Mouse (Mus musculus) CD4-positive, CD25-positive, alpha-beta regulatory T cell, adult 2 months (primary cell): ENCODE results near the gene Rbbp7.
A peak's percentile ranks its signal among the peaks of the same experiment; 100 is the strongest.

Experiments
- DNase-seq: peaks from one replicate; pipeline ENCODE4 v3.0.0-alpha.2; 2012; ENCODE audit warnings: low read depth, low spot score

Gene Rbbp7

DNA sequence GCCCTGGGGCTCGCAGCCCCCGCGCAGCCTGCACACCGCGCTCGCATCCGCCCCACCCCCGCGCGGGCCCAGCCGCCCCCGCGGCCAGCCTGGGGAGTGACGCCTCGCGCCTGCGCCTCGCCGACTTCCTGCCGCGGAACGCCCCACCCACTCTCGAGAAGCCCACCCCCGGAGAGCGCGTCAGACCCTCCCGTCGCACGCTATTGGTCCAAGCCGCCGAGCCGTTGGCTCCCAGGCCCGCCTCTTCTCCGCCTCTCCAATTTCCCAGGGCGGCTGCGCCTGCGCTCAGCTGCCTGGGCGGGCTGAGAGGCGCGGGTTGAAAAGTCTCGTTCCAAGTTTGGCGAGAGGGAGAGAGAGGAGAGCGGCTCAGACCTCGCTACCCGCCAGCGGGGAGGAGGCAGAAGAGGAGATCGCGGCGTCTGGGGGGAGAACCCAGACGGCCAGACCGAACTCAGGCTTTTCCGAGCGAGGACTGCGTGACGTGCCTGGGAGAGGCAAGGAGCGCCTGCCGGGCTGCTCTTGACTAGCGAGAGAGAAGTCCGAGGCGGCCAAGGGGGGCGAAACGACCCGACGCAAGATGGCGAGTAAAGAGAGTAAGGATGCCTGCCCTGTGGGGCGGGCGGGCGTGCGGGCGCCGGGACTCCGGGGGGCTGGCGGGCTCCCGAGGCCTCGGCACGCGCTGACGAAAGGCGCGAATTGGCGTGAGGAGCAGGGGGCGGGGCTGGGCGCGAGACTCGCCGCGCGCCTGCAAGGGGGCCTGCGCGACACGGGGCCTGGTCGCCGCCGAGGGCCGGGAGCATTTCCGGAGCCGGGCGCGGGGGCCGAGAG, at the start of gene Rbbp7:
Gene Rbbp7, plus strand, starts transcription at position 288 of the 828 bp plus-strand sequence.
- peak; percentile 96 for DNase-seq

GRCm38 (mm10) chrX:162717837-162718236, 42.4 kb upstream of the Rbbp7 start:
- peak; percentile 79 for DNase-seq

DNA sequence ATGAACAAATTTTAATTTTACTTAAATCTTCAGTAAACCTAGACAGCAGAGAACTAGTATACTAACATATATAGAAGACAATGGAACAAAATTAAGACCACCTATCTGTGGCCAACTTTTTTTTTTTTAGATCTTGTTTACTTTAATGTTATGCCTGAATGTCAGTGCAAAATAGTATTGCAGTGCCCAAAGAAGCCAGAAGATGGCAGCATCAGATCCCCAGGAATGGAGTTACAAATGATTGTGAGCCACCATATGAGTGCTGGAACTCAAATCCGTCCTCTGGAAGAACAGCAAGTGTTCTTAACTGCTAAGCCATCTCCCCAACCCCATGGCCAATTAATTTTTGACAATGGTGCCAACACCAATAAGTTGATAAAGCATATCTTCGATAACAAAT, 40.6 kb upstream of the Rbbp7 start:
- DNase-seq, result peak; percentile 76

GRCm38 (mm10) chrX:162727367-162727777, 32.8 kb upstream of the Rbbp7 start:
- no peak for DNase-seq

DNA sequence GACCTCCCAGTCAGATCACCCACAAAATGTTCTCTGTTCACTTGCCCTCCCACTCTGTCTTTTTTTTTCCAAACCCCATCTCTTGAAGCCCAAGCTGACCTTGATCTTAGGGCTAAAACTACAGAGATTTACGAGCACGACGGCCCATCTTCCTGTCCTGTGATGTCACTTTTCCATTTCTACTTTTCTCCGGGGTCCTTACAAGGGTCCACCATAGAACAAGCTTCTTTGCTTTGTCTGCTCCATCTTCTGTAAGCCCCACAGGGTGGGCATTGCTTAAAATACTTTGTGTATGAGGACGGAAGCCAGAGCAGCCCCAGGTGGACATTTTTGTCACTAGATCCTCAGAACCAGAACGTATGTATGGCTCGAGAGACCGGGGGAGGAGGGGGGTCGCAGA, 32.4 kb upstream of the Rbbp7 start:
- DNase-seq, result no peak

DNA sequence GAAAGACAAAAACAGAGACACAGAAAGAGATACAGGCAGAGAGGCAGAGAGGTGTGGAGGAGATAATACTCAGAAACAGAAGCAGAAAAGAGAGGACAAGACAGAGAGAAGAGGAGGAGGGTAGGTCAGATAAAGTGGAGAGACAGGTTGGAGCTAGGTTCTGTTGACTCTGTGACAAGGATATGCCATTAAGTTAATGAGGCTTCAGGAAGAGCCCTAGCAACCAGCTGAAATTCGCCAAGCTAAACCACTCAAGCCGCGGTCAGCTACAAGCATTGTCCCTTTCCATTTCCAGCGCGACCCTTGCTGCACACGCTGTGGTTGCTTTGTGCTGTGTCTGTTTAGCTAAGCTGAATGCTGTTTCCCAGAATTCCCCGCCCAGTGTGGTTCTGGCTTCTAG, 32.0 kb upstream of the Rbbp7 start:
- DNase-seq, result no peak

DNA sequence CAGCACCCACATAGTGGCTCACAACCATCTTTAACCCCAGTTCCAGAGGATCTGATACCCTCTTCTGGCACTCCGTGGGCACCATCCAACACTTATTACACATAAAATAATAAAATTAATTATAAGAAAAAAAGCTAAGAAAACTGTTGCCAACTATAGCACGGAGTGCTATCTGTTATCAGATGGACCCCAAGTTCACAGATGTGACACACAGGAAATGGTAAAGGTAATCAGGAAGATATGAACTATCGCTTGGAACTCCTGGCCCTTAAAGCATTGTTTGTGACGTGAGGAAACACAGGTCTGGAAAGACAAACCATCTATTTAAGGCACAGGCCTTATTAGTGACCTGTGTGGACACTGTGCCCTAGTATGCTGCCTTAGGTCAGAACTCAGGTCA, 30.2 kb upstream of the Rbbp7 start:
- DNase-seq, result no peak

DNA sequence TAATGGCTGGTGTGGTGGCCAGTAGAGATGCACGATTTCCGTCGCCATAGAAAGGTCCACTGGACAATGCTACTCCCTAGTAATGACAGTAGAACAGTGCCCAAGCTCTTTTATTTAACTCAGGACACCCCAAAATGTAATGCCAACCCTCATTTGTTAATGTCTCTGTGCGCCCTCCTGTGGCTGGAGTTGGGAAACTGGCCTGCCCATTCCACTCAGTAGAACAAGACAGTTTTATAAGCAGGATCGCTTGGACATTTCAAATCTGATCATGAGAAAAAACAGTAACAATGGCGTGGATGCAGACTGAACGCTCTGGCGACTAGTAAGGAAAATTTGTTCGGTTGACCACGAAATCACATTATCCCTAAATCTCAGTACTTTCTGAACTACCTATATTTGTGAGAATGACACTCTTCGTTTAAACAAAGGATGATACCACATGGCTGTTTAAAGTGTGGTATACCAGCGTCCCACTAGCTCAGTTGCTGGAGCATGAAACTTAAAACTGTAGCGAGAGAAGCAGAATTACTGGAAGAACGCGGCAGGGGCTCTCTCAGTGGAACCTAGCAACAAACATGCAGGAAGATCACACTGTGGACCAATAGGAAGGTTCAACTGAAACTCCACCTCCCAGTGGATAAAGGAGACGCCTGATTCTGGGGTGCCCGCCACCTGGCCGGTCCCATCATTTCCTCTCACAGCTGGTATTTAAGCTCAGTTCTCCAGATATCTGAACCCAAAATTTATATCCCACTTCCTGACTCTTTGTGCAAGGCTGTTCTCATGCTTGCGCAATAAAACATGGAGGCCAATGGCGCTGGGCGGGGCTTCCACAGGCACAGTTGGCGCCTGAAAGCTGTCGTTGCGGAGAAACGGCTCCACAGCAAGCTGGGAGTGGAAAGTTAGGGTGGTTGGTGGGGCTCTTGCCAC, 24.9 kb upstream of the Rbbp7 start:
- DNase-seq, result peak; percentile 75

DNA sequence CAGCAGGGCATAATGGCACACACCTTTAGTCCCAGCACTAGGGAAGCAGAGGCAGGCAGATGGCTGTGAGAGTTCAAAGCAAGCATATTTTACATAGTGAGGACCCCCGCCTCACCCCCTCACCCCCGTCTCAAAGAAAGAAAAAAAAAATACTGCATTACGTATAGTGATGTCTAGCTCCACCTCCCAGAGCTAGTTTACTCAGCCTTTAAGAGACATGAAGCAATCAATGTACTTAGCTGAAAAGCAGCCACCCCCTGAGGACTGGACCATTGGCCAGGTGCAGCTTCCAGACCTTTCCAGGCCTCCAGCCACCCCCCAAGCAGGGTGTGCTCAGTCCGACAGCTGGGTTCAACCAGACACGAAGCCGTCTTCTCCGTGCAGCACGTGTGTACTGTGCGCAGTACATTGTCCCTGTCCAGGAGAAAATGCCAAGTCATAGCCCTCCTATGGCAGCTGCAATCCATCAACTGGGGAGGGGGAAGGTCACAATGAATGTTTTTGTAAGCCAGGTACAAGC, 24.0 kb upstream of the Rbbp7 start:
- DNase-seq, result no peak

DNA sequence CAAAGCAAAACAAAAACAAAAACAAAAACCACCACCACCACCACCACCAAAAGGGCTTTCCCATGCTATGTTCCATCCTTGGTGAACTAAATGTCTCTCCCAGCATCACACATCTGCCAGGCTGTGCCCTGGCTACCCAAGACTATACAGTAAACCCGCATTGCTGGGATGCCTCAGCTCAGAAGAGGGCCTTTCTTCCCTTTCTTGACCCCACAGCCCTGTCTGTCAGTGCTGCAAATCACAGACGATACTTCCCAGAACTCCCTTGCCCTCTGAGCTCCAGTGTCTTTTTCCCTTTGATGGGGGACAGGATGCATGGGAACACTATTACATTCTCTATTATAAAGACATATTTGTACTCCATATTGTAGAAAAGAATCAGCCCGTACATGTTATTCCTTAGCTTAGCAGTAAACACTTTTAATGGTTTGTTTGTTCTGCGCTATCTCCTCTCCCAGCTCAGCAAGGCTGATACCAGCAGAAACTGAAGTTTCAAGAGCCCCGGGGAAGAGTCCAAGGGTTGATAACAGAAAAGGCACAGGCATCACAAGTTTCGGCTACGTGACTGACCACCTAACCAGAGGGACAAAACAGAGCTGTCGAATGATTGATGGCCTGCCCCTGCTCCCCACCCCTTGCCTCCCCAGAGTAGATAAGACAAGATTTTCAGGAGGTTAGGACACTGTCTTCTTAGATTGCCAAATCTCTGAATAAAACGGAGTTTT, 11.3 kb upstream of the Rbbp7 start:
- no peak for DNase-seq

GRCm38 (mm10) chrX:162752418-162752817, 7.8 kb upstream of the Rbbp7 start:
- no peak for DNase-seq

DNA sequence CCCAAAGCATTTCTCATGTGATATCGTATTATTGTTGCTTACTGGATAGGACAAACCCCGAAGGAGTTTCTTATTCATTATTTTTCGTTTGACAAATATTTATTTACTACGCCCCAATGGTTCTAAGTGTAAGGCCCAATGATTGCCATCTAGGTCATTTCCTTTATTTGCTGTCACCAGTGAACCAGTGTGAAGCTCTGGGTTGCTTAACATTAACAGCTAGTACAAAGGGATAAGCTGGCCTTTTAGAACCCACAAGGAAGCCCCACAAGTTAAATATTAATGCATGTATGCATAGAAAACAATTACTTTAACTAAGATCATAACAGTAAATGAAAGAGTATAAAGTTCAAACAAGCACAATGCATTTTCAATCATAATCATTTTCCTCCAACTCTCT, 5.9 kb upstream of the Rbbp7 start:
- DNase-seq, result no peak

DNA sequence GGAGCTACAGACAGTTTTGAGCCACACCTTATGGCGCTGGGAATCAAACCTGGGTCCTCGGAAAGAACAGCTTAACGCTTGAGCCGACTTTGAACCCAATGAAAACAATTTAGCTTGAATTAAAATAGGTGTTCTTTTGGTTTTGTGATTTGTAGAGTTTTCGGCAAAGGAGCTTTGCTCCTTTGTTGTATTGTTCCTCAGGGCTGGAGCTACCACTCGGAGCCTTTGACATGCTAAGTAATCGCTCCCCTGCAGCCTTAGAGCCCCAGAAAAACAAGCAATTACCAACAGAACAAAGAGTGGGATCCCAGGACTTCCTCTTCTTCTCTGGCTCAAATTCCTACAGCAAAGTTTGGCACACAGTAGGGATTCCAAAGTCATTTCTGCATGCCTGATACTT, 4.1 kb upstream of the Rbbp7 start:
- DNase-seq, result no peak

DNA sequence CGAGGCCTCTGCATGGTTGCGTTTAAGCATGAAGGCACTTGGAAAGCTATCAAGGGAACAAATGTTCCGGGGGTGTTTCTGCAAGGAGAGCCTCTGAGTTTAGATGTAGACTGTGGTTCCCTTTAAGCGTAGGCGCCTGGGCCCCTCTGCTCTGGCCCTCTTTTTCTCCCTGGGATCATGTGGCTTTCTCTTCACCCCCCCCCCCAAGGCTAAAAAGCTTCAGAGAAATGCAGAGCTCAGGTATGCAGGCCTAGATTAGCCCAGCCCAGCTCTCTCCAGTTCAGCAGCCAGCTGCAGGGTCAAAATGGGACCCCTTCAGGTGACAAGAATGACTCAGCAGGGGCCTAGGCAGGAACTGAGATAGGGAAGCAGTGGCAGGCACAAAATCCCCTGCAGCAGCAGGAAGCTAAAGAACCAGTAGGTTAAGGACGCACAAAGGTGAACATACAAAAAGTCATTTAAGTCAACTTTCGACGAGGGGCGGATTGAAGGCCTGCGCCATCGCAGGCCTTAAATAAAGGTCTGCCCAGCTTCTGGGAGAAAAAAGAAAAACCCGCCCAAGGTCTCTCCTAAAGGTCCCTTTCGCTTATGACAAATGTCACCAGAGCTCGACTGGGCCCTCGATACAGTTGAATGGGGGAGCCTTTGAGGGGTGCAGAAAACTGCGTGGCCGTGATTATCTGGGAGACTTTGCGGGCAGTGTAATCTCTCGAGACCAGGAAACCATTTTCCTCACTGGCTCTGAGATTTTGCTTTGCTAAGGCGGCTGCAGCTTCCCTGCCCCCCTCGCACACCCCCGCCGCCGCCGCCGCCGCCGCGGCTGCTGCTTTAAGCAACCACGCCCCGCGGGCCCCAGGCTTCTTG, 719 bp upstream of the Rbbp7 start:
- peak; percentile 54 for DNase-seq

DNA sequence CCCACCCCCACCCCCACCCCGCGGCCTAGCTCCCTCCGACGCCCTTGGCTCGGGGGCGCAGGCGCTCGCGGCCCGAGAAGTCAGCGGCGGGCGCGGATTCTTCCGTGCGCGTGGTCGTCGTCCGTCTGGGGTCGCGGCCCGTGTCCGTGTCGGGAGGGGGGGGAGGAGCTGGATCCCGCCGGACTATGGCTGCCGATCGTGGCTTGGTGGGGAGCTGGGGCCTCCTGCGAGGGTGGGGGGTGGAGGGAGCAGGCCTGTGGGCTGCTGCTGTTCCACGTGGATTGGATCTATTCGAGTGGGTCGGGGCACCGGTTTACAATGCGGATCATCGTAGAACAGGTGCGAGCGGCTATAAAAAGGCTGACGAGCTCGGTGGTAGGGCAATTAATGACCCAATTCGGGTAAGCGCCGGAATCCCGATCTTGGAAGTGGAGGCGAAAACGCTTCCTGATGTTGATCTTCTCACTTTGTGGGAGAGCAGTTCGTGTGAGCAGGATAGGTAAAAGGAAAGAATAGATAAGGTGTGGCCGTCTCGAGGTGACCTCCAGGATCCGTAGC, 835 bp downstream of the Rbbp7 start:
- DNase-seq, result peak; percentile 40

GRCm38 (mm10) chrX:162761716-162762395, 1.7 kb downstream of the Rbbp7 start:
- DNase-seq, result peak; percentile 24

DNA sequence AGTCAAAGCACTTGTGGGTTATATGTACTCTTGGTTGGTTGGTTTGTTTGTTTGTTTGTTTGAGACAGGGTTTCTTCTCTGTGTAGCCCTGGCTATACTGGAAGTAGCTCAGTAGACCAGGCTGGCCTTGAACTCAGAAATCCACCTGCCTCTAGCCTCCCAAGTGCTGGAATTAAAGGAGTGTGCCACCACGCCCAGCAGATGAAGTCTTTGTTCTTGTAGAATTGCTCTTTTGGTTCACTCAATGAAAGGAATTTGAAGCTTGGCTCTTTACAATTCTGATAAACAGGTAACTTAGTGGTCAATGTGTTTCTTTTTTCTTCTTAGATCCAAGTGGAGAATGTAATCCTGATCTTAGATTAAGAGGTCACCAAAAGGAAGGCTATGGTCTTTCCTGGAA, 10.5 kb downstream of the Rbbp7 start:
- DNase-seq, result no peak

GRCm38 (mm10) chrX:162788372-162788771, 28.2 kb downstream of the Rbbp7 start:
- DNase-seq, result no peak

DNA sequence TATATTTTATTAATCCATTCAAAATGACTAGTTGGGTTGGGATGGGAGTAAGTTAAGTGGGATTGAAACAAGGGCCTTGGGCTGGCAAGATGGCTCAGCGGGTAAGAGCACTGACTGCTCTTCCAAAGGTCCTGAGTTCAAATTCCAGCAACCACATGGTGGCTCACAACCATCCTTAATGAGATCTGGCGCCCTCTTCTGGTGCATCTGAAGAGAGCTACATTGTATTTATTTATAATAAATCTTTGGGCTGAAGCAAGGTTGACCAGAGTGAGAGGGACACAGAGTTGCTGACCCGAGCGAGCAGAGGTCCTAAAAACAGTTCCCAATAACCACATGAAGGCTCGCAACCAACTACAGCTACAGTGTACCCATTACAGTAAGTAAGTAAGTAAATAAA, 31.2 kb downstream of the Rbbp7 start:
- DNase-seq, result peak; percentile 45

GRCm38 (mm10) chrX:162800371-162800770, 40.2 kb downstream of the Rbbp7 start:
- peak; percentile 77 for DNase-seq
